Mouse (Mus musculus) kidney, postnatal 4 days (tissue): ENCODE measurements around the gene Selenof.

Experiments used
- DNase-seq, 2 experiments: peaks; one replicate each; pipeline ENCODE4 v3.0.0; 2021; ENCODE audit warnings: mixed read lengths in 2 of 2

Selenof gene

DNA sequence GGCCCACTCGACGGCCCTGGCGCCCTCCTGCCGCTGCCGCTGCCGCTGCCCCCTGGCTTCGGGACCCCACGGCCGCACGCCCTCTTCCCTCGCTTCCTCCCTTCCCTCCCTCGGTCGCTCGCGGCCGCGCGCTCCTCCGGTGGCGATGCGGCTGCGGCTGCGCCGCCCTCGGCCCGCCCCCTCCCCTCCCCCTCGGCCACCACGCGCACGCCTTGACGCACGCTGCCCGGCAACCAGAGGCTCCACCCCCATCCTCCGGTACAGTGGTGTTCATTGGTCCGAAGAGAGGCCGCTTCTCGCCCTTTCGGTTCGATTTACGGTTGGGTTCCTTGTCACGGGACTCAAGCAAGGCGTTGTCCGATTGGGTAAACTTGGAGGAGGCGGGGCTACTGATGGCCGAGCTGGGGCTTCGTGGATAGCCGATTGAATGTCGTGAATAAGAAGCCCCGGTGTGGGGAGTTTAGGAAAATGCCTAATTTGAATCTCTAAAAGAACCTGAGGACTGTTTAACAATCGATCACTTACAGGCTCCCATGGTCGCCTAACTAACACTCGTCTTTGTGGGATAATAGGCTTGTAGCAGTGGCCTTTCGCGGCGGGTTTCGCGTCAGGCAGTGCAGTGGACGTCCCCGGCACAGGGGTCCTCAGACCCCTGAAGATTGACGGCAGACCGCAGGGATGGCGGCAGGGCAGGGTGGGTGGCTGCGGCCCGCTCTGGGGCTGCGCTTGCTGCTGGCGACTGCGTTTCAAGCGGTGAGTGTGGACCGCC, at the start of gene Selenof, which contains the start of gene Hs2st1:
Gene Selenof (plus strand): TSS at position 258 of the 769 bp plus-strand sequence.
Gene Hs2st1 (minus strand): TSS at position 135 of the 769 bp plus-strand sequence.
- DNase-seq: peak; percentile 96 to 98

GRCm38 (mm10) chr3:144527918-144528317, 42.2 kb upstream of the Selenof start:
- no peak for DNase-seq

GRCm38 (mm10) chr3:144531023-144531422, 39.1 kb upstream of the Selenof start:
- peak in 1 of 2 experiments; percentile 14 for DNase-seq

DNA sequence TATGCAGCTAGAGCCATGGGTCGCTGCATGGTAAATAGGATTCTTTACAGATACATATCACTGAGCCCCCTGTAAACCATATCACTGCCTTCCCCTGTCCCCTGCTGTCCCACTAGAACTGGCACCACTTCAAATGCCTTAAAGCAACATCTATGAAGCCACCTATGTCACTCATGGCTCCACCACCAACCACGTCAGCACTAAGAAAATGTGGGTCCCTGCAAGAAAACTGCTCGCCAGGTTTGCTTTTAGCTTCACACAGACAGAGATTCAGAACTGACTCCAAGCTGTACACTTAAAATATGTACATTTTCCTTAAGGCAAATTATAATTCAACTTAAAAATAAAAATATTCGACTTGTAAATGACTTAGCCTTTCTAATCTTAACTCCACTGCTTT, 35.0 kb upstream of the Selenof start:
- no peak for DNase-seq

GRCm38 (mm10) chr3:144537078-144537855, 32.8 kb upstream of the Selenof start:
- DNase-seq: no peak

GRCm38 (mm10) chr3:144539051-144539450, 31.1 kb upstream of the Selenof start:
- DNase-seq: no peak

DNA sequence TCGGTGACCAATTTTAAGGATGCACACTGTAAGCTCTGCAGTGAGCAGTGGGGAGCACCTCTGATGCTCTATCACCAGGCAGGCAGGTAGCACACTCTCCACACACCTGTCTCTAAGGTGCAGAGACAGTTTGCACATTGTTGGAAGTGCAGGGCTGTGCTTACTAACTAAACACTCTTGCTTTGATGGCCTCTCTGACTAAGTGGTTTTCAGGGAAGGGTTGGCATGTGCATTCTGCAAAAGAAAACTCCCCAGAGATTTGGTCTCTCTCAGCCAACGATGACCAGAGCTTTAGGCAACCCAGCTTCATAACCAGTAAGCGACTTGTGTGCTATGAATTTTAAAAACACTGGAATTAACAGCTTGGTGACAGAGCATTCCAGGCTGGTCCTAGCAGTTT, 29.3 kb upstream of the Selenof start:
- DNase-seq: no peak

GRCm38 (mm10) chr3:144541906-144542438, 28.1 kb upstream of the Selenof start:
- no peak for DNase-seq

- no peak for DNase-seq
These were observed 25.0 kb upstream of the Selenof start for GRCm38 (mm10) chr3:144545152-144545551.

DNA sequence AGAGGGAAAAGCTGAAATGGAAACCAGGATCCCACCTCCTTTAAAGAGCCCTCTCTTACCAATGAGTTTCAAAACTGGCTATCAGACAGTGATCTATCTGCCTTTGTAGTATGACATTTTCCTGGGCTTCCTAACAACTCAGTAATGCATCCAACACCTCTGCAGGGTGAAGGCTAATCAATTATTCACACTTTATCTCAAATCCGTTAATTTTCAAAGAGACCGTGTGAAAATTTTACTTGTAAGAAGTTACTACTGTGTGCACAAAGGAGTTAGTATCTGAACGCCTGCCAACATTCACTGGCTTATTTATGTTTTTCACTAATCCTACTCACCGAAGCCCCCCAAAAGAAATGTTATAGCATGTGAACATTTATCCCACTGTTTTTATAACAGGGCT, 24.3 kb upstream of the Selenof start:
- DNase-seq: no peak

- no peak for DNase-seq
These were observed 23.6 kb upstream of the Selenof start for GRCm38 (mm10) chr3:144546490-144546889.

GRCm38 (mm10) chr3:144548186-144548845, 21.8 kb upstream of the Selenof start:
- DNase-seq: no peak

- DNase-seq: no peak
These were observed 20.1 kb upstream of the Selenof start for GRCm38 (mm10) chr3:144550036-144550435.

GRCm38 (mm10) chr3:144550659-144551058, 19.4 kb upstream of the Selenof start:
- no peak for DNase-seq

GRCm38 (mm10) chr3:144551416-144551815, 18.7 kb upstream of the Selenof start:
- no peak for DNase-seq

DNA sequence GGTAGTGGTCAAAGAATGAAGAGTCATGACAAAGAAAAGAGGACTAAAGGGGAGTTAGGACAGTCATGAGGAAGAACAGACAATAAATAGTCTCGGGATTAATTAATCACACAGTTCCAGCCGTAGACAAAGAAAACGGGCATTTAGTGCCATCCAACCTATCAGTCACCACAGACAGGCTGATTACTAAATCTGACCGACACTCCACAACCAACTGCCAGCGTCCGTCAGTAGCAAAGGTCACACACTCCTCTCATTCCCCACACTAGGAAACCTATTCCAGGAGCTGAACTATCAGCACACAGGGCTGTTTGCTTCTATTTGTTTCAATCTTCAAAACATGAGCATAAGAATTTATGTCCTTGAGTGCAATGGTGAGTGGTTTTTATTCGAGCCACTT, 16.2 kb upstream of the Selenof start:
- no peak for DNase-seq

DNA sequence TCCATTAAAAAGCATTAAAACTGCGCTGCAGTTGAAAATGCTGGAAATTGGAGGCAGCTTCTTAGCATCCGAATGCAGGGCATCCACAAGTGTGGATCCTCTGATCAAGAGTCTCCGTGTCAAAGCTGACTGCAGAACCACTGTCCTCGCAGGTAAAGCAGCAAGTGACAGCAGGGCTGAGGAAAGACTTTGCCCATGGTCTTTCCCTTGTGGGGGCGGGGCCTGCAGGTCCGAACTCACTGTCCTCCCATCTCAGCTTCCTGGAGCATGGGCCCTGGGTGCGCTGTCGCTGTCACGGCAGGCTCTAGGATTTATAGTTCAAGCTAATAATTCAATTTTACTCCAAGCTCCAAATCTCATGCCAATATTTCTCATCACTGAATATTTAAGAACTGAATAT, 15.6 kb upstream of the Selenof start:
- DNase-seq: peak; percentile 27 to 60

DNA sequence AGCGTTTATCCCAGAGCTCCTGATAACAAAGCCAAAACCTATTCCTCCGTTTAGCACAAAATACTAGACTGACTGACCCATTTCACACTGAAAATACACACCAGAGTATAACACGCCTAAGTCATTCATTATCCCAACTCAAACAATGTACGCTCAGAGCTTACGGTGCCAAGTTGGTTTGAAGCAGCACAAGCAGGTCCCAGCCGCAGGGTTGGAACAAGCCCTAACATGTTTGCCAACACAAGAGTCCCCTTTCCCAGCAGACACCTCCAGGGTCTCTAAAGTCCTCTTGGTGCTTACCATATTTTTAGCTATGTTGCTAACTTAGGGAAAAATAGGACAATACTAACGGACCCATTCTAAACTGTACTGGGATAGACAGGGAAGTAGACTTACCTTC, 15.0 kb upstream of the Selenof start:
- no peak for DNase-seq

DNA sequence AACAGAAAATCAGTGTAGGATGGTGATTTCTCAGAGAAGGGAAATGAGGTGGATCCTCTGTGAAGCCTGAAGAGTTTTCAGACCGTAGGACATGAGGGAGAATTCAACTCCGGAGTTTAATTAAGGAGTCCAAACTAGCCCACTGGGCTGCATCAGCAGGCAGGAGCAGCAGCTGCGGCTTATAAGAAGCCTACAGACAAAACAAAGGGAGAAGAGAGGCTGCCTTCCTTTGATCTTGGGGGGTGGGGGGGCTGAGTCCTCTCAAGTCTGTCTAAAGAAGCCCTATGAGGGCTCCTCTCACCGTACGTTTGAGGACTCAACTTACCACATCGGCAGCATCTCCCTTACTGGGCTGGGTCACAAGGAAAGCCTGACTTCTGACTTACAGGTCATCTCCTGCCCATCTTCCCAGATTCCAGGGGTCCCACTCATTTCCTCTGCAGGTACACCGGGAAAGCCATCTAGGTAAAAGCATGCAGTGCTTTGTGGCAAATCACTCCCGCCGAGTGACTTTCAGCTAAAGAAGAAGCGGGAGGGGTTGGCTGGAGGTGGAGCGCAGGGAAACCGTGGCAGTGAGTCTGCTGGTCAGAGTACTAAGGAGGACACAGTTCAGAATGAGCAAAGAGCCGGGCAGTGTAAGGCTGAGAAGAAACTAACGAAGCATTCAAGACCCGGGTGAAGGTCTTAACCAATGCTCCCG, 13.3 kb upstream of the Selenof start:
- DNase-seq: peak; percentile 32 to 58

GRCm38 (mm10) chr3:144558274-144558673, 11.8 kb upstream of the Selenof start:
- DNase-seq: peak in 1 of 2 experiments; percentile 11

DNA sequence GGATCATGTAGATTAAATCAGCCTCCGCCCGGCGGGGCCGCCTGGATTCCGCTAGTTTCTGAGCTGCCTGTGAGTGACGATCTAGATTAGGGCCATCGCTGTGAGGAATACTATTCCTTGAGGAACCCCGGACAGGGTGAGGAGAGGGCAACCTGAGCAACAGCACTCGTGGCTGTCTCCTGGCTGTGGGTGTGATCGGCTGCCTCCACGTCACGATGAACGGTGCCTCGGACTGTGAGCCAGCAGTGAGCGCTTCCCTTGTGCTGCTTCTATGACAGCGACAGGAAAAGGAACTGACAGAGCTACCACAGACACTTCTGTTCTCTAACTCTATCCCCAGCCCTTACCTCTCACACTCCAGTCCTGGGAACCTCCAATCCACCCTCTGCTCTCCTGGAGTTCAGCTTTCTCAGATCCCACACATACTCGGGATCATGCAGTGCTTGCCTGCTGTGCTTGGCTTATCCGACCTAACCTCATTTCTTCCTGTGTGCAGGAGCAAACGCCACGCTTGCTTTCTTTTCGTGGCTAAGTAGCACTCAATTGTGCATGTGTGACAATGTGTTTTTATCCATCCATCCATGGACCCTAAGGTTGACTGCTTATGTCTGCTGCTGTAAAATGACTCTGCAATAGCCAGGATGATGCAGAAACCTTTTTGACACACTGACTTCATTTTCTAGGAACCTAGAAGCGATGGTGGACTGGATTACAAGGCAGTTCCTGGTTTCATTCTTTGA, 8.4 kb upstream of the Selenof start:
- no peak for DNase-seq

DNA sequence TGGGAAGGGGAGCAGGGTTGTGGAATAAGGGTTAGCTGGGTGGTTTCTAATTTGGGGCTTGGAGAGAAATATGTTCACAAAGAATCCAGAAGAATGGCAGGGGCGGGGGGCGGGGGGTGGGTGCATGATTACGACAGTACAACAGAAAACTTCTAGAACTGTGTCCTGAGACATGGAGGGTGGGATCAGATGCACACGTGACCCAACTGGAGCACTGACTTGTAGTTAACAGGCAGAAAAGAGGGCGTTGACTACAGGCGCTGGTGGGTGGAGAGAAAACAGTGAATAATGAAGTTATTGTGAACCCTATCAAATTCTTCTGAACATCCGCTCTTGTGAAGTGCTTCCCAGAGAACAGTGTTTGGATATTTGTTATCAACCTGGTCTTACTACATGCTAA, 6.2 kb upstream of the Selenof start:
- DNase-seq: no peak
